Mouse (Mus musculus) megakaryocyte, embryonic 14.5 days (primary cell): ENCODE results near the gene Rin2.

Experiments
- FLI1 ChIP-seq: IDR thresholded peaks from 2 replicates; pipeline ENCODE4 v1.6.1; 2012; ENCODE audit warnings: low read length, inconsistent platforms, mixed read lengths
- GATA1 ChIP-seq: IDR thresholded peaks from 3 replicates; pipeline ENCODE4 v1.6.1; 2012; ENCODE audit warnings: mixed read lengths, low read length, inconsistent platforms, borderline replicate concordance

- TF ChIP-seq FLI1 (no peak), GATA1 (no peak)
These were observed 26.8 kb downstream of the Rin2 start for GRCm38 (mm10) chr2:145701605-145702335.
